Mouse (Mus musculus) urinary bladder, postnatal 25 days (tissue): Measurements from ENCODE around the gene Zfp131.

ENCODE experiments used
- DNase-seq: peaks from one replicate; pipeline ENCODE4 v3.0.0; 2022; ENCODE audit warnings: low spot score

The Zfp131 gene

DNA sequence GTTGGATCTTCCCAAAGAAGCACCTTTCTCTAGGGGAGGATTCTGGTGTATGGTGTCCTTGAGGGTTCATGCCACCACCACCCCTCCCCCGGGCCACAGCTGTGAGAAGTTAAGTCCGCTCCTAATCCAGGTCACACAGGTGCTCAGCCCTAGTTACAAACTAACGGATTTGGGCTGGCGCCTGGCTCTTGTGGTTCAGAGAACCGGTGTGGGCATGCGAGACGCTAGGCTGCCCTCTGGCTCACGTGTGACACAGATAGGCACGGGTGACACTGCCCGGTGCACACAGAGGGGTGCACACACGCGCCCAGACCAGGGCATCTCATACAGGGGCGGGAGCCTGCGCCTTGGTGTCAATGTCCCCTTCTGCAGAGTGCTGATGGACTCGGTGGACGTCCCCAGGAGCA, 35.5 kb downstream of the Zfp131 start:
- no peak for DNase-seq

DNA sequence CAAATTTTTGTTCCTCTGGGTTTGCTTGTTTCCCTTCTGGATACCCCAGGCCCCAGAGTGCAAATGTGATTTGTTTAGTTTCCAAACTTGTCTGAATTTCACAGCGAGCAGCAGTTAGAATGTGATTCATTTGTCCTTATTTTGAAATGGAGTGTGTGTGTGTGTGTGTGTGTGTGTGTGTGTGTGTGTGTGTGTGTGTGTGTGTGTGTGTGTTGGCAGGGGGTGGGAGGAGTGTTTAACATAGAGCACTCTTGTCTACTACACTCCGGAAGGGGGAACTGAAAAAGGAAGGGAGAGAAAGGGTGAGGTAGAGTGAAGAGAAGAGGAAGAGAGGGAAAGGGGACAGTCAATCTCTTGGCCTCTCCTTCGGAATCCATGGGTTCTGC, 36.1 kb downstream of the Zfp131 start:
- DNase-seq, result no peak

GRCm38 (mm10) chr13:119753859-119754634, 36.6 kb downstream of the Zfp131 start:
- DNase-seq, result no peak

GRCm38 (mm10) chr13:119746930-119747329, 43.8 kb downstream of the Zfp131 start:
- no peak for DNase-seq

DNA sequence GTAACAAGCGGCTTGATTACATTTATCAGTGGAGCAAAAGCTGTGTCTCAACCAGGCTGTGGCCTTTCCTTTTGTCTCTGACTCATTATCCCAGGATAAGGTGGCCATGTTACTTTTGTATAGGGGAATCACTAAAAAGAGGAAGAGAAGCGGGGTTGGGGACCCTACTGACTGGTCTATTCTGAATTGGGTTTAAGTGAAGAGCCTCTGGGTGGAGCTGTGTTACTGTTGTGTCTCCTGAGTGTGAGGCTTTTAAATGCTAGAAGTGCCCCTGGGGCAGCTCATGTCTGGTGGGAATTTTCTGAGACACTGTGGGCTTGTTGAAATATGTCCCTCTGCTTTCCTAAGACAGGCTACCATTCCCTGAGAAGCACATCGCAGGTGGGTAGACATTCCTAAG, 47.2 kb downstream of the Zfp131 start:
- no peak for DNase-seq

- no peak for DNase-seq
Measured at GRCm38 (mm10) chr13:119742711-119743415, 47.8 kb downstream of the Zfp131 start.

DNA sequence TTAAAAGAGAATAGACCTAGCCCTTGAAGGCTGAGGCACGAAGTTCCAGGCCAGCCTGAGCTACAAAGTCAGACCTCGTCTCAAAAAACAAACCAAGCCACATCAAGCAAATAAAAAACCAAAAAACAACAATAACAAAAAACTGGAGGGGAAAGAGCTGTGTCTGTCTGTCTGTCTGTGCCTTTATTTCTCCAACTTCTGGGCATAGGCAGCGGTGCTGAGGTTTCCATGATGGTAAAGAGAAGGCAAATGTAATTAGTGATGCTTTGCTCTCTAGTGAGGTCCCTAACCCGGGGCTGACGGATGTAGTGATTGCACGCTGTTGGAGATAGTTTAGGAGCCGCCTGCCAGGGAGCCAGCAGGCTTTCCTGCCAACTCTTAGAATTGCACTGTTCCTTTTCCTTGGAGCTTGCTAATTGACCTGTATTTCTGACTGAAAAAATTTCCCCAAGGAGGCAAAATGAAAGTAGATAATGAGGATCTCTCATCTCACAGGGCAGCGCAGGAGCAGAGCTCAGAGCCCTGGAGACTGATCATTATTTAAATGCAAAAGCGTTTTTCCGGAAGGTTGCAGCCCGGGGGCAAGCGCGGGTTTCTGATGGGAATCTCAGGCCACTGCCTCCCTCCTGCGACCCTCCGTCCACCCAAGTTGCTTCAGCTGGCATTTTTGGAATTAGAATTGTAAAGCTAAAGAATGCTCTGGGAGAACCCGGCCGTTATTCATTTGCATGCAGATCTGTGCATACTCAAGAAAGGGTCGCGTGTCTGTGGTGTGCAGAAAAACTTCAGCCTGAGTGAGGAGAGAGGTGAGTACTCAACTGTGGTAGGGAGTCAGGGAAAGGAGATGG, 49.1 kb downstream of the Zfp131 start:
- DNase-seq, result no peak

DNA sequence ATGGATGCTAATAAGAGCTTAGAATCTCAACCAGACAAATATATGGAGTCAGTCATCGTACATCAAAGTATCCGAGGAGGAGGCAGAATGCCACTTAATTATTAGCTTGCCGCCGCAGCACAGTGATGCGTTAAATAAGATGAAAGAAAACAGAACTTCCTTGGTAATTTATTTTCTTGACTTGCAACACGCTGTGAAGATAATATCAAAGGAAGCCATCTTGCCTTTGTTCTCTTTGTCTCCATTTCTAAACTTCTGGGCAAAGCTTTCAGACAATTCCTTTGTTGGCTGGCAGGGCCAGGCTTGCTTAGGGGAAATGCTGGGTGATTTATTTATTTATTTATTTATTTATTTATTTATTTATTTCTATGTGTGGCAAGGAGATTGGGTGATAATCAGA, 59.2 kb downstream of the Zfp131 start:
- DNase-seq, result no peak

DNA sequence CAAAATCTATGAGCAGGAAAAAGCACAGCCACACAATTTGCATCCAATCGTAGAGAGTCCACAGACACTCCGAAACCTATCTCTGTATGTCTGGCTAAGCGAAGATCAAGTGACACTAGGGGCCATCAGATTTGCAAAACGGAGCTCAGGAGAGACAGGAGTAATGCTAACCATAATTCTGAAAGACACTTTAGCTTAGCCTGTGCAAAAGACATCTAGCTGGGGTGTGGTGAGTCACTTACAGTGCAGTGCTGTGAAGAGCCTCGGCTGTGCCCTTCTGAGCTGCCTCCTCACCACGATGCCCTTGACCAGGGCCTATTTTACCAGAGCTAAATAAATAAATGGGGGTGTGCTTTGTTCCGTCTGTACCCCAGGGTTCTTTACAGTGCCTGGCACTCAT, 61.3 kb downstream of the Zfp131 start:
- DNase-seq, result no peak

DNA sequence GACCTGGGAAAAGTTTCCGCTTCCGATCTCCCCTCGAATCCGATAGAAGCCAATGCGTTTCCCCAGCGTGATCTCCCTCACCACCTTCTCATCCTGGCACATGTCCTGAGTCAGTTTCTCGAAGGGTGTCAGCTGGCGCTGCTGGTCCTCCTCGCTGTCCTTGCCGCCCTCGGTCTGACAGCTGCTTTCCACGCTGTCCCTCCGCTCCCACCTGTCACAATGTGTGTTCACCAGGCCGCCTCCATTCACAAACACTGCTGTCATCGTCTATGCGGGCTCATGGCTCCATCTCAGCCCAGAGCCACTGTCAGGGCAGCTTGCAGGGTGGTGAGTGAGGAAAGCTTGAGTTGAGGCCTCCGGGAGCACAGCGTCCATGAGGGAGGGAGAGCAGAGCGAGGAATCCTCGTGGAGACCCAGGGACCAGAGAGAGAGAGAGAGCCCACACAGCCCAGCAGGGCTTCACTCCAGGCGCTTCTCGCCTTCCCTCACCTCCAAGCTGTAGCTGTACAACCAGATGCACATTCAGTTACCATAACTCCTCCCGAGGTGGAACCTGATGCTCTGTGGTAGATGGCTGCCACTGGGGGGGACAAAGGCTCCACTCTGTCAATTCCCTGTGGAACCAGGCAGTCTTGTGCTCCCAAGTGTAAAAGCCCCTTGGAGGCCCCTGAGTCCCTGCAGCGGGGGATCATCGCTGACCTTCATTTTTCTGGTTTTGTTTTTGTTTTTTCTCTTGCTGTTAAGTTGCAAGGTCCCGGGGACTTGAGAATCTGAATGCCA, 62.9 kb downstream of the Zfp131 start:
- no peak for DNase-seq

- DNase-seq, result no peak
Measured at GRCm38 (mm10) chr13:119724541-119724940, 66.1 kb downstream of the Zfp131 start.

DNA sequence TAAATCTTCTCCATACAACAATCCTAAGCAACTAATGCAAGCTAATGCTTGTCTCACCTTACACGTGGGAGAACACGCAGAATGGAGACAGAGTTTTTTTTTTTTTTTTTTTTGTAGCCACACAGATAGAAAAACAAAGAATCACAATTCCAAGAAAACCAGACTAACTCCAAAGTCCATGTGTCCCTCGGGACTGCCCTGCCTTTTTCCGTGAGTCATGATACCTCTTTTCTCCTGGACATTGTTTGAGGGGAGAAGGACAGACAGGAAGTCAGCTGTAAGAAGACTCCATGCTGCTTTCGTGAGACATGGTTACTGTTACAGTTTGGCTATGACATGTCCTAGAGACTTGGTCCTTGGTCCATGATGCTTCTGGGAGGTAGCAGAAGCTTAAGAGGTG, 67.3 kb downstream of the Zfp131 start:
- DNase-seq, result no peak

DNA sequence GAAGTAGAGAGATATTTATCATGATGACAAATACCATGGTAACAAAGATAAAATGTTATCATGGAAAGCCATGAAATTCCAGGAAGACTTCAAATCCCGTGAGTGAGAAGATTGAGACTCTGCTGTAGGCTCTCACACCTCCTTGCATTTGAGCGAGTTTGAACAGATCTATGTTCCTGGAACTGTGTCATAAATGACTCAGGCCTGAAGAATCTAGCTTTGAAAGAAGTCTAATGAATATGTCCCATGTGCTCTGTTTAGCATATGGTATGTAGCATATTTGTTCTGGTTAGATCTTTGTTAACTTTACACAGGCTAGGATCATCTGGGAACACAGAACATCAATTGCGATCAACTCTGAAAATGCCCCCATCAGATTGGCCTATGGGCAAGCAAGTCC, 68.2 kb downstream of the Zfp131 start:
- DNase-seq, result no peak

GRCm38 (mm10) chr13:119716105-119716504, 74.6 kb downstream of the Zfp131 start:
- DNase-seq, result no peak
